Mouse (Mus musculus) liver, adult 2 months (tissue): ENCODE measurements around the gene Gemin7. TPM values are rescaled to one million over a fixed set of nuclear protein-coding genes. Genes with fewer than 3 reads are reported as not detected.

Experiments
- DNase-seq: peaks from one replicate; pipeline ENCODE4 v3.0.0-alpha.2; 2011; ENCODE audit warnings: low read depth, low spot score; ENCODE audit errors: extremely low read depth
- H3K27ac ChIP-seq: fragments of 200-500 bp; replicated peaks from 2 replicates; pipeline ENCODE4 v1.5.1; 2012; ENCODE audit warnings: low read depth, mild to moderate bottlenecking, control low read depth, inconsistent platforms, low read length; ENCODE audit not compliant: insufficient read depth
- H3K27me3 ChIP-seq: fragments of 200-500 bp; 2 replicates; pipeline ENCODE4 v1.6.1; 2012; ENCODE audit warnings: mild to moderate bottlenecking, moderate library complexity, low read length, inconsistent platforms; ENCODE audit not compliant: control insufficient read depth, insufficient read depth
- H3K36me3 ChIP-seq: fragments of 200-500 bp; 2 replicates; pipeline ENCODE4 v1.6.1; 2012; ENCODE audit warnings: low read length, inconsistent platforms; ENCODE audit not compliant: control insufficient read depth, insufficient read depth
- H3K4me1 ChIP-seq: fragments of 200-500 bp; 2 replicates; pipeline ENCODE4 v1.6.1; 2011; ENCODE audit warnings: low read length; ENCODE audit not compliant: control insufficient read depth, insufficient read depth
- H3K4me3 ChIP-seq: fragments of 200-500 bp; 2 replicates; pipeline ENCODE4 v1.5.1; 2011; ENCODE audit warnings: low read depth, mild to moderate bottlenecking, control low read depth, low read length, moderate library complexity; ENCODE audit not compliant: insufficient read depth
- H3K79me2 ChIP-seq: fragments of 200-500 bp; 2 replicates; pipeline ENCODE4 v1.6.1; 2012; ENCODE audit warnings: inconsistent platforms, mild to moderate bottlenecking, low read length, moderate library complexity; ENCODE audit not compliant: control insufficient read depth, insufficient read depth
- H3K9ac ChIP-seq: fragments of 200-500 bp; 2 replicates; pipeline ENCODE4 v1.6.1; 2012; ENCODE audit warnings: low read depth, mild to moderate bottlenecking, control low read depth, inconsistent platforms, low read length
- CTCF ChIP-seq: fragments of 200-500 bp; IDR thresholded peaks from 2 replicates; pipeline ENCODE4 v1.5.1; 2011; ENCODE audit warnings: low read depth, low read length, control low read depth
- POLR2A ChIP-seq: fragments of 200-500 bp; IDR thresholded peaks from 2 replicates; pipeline ENCODE4 v1.6.1; 2011; ENCODE audit warnings: low read length, control low read depth; ENCODE audit not compliant: insufficient read depth; ENCODE audit errors: extremely low read depth
- WGBS: fragments of 180-500 bp; shearing (Covaris S2); methylation state at CpG from one replicate; pipeline ENCODE4 v1.1.7; 2018; 5-methylcytosine and 5-hydroxymethylcytosine counted together
- polyA plus RNA-seq: library from polyadenylated mRNA; depleted of rRNA; stranded (reverse); fragments of >200 nt; gene quantifications from 2 replicates; pipeline ENCODE4 v1.2.3, GENCODE M21; 2012
- total RNA-seq: library from RNA; depleted of rRNA; stranded (reverse); fragments of >200 nt; gene quantifications from 2 replicates; pipeline ENCODE4 v1.2.3, GENCODE M21; 2014

Gemin7 gene
- total and polyA plus RNA-seq, 2 experiments: 31.2 to 61.6 TPM

DNA sequence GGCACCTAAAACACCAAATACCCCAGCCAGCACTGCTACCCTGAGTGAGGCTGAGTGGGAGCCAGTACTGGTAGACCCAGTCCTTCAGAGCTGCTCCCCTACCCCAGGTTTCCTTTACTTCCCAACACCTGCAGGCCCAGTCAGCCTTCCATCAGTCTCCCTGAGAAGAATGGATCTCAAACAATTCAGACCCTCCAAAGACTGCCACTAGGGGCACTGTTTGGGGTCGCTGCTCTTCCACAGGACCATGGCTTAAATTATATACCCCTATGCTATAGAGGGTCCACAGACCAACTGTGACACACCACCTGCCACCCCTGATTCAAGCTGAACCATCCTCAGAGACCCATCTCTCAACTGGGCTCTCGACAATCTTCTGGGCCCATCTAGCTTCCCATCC, 18.4 kb downstream of the Gemin7 start:
- Histone ChIP-seq H3K27me3 (no peaks in the 10 kb centered on the region), H3K9ac (no peak overlapping the region), H3K79me2 (peaks cover 60% of the 10 kb centered on the region), H3K4me1 (peaks cover 30% of the 10 kb centered on the region), H3K27ac (no peak overlapping the region), H3K4me3 (no peak overlapping the region), H3K36me3 (0 out of 2 replicates have a peak, but pooled peaks cover 2% of the 10 kb centered on the region)
- TF ChIP-seq POLR2A (no peak), CTCF (peak; percentile 43; the same call in 1 of the 2 replicates)
- WGBS: 67% methylated on average over 2 of the region's 2 CpGs
- no peak for DNase-seq

DNA sequence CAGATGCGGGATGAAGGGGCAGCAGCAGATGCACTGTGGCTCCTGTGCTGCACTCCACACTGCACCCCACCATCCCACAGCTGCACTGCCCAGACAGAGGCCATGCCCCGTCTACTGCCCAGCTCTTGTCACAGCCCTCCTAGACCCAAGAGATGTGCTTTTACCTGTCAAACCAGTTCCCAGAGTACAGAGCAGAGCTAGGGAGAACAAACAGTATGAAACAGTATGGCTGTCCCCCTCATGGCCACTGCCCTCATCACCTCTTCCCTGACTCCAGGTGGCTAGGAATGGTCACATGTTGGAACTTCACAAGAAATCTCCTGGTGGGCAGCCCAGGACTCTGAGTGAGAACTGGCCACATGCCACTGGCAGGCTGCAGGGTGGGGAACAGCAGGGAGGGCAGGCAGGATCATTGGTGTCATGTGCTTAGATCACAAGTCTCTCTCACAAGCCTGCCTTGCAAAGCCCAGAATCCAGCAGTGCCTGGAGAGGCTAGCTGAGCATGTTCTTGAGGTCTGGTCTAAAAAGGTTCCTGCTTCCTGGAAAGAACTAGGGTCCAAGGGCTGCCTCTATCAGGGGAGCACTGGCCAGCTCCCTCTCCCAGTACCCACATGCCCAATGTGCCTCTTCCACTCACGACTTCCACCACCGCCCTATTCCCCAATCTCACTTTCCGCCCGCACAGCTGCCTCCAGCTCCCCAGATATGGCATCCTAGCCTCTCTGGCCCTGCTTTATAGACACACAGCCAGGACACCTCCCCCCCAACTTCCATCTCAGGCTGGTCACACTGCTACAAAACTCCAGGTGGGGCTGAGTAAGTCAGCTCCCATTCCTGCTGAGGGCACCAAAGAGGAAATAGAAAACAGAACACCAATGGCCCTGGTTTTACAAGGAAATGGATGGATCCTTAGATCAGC, 19.2 kb downstream of the Gemin7 start:
- no peak for TF ChIP-seq CTCF
- no peak for TF ChIP-seq POLR2A
- no peak for DNase-seq
- no peaks in the 10 kb centered on the region for H3K27me3 ChIP-seq
- H3K36me3 ChIP-seq: 0 out of 2 replicates have a peak, but pooled peaks cover 2% of the 10 kb centered on the region
- H3K79me2 ChIP-seq: peaks cover 64% of the 10 kb centered on the region
- no peak overlapping the region for H3K4me3 ChIP-seq
- H3K9ac ChIP-seq: no peak overlapping the region
- WGBS: 92% methylated on average over 6 of the region's 6 CpGs
- H3K27ac ChIP-seq: no peak overlapping the region
- peaks cover 33% of the 10 kb centered on the region for H3K4me1 ChIP-seq

DNA sequence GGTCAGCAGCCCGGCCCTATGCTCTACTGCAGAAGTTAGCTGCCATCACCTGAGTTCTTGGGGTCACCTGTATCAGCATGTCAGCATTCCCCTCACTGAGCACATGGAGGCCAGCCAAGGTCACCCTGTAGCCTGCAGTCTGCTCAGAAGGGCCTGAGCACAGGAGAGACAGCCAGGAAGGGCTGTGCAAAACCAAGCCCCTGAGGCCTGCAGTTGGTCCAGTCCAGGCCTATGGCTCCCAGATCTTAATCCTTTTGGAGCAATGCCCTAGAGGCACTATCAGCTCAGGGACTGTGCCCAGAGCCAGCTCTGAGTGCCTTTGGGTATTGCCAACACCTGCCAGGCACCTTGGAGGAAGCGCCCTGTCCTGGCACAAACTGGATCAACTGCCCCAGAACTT, 20.3 kb downstream of the Gemin7 start:
- DNase-seq: peak; percentile 41
- peaks cover 43% of the 10 kb centered on the region for H3K4me1 ChIP-seq
- peaks cover 65% of the 10 kb centered on the region for H3K79me2 ChIP-seq
- H3K4me3 ChIP-seq: no peak overlapping the region
- 0 out of 2 replicates have a peak, but pooled peaks cover 2% of the 10 kb centered on the region for H3K36me3 ChIP-seq
- H3K9ac ChIP-seq: no peak overlapping the region
- 25% methylated on average over 2 of the region's 2 CpGs for WGBS
- H3K27me3 ChIP-seq: no peaks in the 10 kb centered on the region
- H3K27ac ChIP-seq: no peak overlapping the region
- TF ChIP-seq CTCF: no peak
- no peak for TF ChIP-seq POLR2A

DNA sequence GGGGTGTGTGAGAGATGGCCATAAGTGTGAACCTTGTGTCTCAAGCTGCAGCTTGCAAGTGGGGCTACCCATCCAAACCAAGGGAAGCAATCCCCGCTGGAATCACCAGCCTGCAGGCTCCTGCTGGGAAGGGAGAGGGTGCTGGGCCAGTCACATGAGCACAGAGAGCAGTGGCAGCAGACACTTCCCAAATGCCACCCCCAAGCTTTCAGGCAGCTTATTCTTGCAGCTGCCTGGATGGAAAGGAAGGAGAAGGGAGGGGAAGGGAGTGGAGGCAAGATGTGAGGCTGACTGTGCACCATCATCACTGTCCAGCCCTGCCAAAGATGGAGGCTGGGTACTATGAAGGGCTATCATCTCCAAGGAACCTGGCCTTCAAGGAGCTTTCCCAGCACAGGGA, 23.2 kb downstream of the Gemin7 start:
- 94% methylated on average over 1 of the region's 1 CpGs for WGBS
- no peak for TF ChIP-seq CTCF
- TF ChIP-seq POLR2A: no peak
- peaks cover 41% of the 10 kb centered on the region for H3K4me1 ChIP-seq
- H3K27me3 ChIP-seq: no peaks in the 10 kb centered on the region
- no peak overlapping the region for H3K4me3 ChIP-seq
- H3K27ac ChIP-seq: no peak overlapping the region
- peaks cover 76% of the 10 kb centered on the region for H3K79me2 ChIP-seq
- H3K36me3 ChIP-seq: 0 out of 2 replicates have a peak, but pooled peaks cover 2% of the 10 kb centered on the region
- H3K9ac ChIP-seq: no peak overlapping the region
- DNase-seq: no peak

DNA sequence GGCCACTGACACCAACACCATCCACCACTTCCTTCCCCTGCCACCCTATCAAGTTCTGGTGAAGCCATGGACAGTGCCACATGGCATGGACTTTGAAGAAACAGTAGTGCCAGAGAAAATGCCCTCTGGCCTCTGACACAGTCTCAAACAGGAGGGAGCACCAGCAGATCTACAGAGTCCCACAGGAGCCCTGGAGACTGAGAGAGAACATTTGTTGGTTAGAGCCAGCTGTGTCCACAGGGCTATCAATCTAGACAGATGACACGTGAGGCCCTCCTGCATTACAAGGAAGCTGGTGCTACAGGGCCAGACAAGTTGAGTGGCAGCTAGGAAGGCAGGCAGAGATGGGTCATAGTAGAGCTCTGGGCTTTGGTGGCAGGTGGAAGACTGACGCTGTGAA, 25.0 kb downstream of the Gemin7 start:
- TF ChIP-seq POLR2A: no peak
- TF ChIP-seq CTCF: no peak
- peaks cover 76% of the 10 kb centered on the region for H3K79me2 ChIP-seq
- H3K27me3 ChIP-seq: no peaks in the 10 kb centered on the region
- 36% methylated on average over 2 of the region's 2 CpGs for WGBS
- H3K4me1 ChIP-seq: peaks cover 41% of the 10 kb centered on the region
- H3K9ac ChIP-seq: no peak overlapping the region
- DNase-seq: peak; percentile 85
- peak overlapping the region; percentile 65 for H3K27ac ChIP-seq
- 0 out of 2 replicates have a peak, but pooled peaks cover 2% of the 10 kb centered on the region for H3K36me3 ChIP-seq
- no peak overlapping the region for H3K4me3 ChIP-seq

DNA sequence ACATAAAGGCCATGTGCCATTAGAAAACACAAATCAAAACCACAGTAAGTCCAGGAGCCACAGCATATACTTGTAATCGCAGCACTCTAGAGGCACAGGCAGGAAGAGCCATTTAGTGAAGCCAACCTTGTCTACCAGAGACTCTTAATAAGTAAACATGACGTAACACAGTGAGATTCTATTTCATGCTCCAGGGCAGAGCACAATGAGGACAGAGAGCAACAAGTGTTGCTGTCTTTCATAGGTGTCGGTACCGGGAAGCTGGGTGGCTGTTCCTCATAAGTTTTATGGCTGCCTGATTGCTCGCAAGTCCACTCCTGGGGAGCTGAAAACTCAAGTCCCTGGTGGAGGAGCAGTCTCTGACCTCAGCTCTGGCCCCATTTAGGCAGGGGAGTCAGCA, 25.8 kb downstream of the Gemin7 start:
- peaks cover 44% of the 10 kb centered on the region for H3K4me1 ChIP-seq
- no peak overlapping the region for H3K4me3 ChIP-seq
- no peaks in the 10 kb centered on the region for H3K27me3 ChIP-seq
- H3K79me2 ChIP-seq: peaks cover 75% of the 10 kb centered on the region
- 26% methylated on average over 5 of the region's 5 CpGs for WGBS
- no peak overlapping the region for H3K9ac ChIP-seq
- H3K36me3 ChIP-seq: 0 out of 2 replicates have a peak, but pooled peaks cover 2% of the 10 kb centered on the region
- DNase-seq: peak; percentile 82
- H3K27ac ChIP-seq: peak overlapping the region; percentile 65
- TF ChIP-seq CTCF (no peak), POLR2A (no peak)
